Mouse (Mus musculus): ENCODE data around the gene Slc36a1. TPM values are rescaled to one million over a fixed set of nuclear protein-coding genes. Genes with fewer than 3 reads are reported as not detected.

The Slc36a1 gene
- total RNA-seq, 1 experiment from 2014 or later: 6.1 TPM

DNA sequence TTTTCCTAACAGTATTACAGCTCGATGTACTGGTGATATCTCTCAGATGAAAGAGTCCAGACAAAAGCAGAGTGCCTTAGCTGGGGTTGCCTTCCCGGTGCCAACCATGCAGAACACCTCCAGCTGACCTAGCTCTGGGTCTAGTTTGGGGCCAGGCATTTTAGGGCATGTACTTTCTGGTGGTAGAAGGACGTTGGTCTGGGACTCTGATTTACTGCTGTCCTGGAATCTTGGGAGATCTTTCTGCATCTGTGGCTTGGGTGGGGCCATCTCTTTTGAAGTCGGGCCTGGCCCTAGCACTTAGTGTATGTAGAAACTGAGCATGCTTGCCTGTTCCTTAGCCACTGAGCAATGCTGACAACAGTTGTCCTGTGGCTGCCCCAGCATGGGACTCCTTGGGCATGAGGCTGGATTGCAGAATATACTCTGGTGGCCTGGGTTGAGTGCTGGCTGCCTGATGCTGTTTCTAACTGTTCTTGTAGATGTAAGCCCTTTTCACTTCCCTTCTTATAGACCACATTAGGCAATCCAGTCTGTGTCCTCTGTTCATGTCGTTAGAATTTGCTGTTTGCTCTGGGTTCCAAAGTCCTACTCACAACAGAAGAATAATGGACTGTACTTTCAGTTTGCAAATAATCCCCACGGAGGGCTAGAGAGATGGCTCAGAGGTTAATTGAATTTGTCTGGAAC, 4.0 kb downstream of the Slc36a1 start:
- ATAC-seq (replicated peaks; ENCODE audit: low read depth, poor library complexity, severe bottlenecking): peak; percentile 55

DNA sequence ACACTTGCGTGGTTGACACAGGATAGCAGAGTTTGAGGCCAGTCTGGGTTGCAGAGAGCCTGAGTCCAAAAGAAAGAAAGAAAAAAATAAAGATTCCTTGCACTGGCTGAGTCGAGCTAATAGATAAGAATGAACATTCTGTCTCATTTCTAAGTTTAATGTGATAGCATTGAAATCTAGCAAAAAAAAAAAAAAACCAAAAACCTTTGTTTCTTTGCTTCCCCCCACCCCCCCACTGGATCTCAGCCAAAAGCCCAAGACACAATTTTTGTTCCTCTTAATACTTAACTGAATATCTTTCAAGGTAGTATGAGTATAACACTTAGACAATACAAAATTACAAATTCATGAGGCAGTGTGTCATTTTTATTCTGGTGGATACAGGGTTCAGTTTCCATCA, 4.9 kb downstream of the Slc36a1 start:
- ATAC-seq (replicated peaks; ENCODE audit: low read depth, poor library complexity, severe bottlenecking): no peak

DNA sequence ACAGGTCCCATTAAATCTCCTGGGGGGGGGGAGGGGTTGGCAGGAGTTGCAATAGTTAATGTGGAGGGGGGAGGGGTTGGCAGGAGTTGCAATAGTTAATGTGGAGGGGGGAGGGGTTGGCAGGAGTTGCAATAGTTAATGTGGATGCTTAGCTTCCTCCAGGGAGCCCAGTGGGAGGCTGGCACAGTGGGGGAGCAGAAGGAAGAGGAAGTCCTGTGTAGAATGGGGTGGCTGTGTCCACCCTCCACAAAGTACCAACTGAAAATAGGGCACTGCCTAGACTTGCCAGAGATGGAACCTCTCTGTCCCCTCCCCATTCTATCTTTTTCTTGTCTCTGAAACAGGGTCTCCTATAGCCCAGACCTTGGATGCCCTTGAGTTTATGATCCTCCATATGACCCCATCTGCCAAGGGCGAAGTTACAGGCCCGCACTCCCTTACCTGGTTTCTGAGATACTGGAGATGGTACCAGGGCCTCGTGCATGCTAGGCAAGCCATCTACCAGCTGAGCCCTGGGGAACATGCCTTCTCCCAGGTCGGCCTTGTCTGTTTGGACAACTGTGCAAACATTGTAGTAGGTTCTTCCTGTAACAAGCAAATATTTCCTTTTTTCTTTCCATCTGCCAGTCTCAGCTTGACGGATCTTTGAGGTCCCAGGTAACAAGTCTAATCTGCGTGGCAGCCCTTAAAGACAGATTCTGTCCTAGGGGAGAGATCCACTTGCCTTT, 5.6 kb downstream of the Slc36a1 start:
- ATAC-seq (replicated peaks; ENCODE audit: low read depth, poor library complexity, severe bottlenecking): peak; percentile 64

DNA sequence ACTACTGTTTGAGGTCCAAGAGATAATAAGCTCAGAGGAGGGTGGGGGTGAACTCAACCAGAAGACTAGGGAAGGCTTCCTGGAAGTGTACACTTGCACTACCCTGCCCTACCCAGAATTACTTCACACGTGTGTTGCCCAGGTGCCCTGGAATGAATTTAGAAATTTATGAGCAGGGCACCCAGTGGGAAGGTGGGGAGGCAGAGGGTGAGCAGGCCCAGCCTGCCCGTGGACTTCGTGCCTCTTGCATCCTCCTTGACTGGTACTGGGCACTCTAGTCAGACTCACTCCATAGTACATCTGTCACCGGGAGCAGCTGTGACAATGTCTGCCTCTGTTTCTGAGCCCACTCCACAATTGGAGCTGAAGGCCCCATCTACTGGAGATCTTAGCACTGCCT, 9.4 kb downstream of the Slc36a1 start:
- no peak for ATAC-seq (replicated peaks; ENCODE audit: low read depth, poor library complexity, severe bottlenecking)

DNA sequence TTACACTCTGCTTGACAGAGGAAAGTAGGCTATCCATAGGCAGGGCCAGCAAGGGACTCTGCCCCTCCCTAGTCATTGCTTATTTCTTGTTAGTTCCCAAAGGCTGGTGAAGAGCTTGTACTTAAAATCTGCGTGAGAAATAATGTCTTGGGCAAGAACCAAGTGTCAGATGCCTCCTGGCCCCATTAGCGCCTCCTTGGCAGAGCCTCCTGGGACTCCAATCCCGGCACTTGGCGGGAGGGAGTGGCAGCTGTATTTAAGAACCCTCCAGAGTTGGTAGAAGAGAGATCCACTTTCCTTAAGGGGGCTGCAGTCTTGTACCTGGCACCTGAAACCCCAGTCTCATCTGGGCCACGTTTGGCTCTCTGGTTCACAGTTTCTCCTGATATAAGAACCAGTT, 10.0 kb downstream of the Slc36a1 start:
- ATAC-seq (replicated peaks; ENCODE audit: low read depth, poor library complexity, severe bottlenecking): no peak

DNA sequence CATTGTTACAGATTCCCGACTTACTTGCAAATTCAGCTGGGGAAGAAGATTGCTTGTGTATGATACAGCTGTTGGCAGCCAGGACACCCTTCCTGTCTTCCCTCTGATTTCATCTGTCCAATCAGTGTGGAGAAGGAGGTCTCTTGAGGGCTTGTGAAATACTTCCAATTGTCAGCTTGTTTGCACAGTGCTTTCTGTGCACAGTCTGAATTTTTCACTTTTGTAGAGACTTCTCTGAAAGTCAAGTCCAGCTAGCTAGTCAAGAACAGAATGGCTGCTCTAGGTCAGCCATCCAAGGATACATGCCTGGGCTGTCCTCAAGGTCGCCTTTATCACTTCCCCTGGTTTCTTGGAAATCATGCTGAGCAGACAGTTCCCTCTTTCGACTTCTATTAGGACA, 10.8 kb downstream of the Slc36a1 start:
- ATAC-seq (replicated peaks; ENCODE audit: low read depth, poor library complexity, severe bottlenecking): no peak

DNA sequence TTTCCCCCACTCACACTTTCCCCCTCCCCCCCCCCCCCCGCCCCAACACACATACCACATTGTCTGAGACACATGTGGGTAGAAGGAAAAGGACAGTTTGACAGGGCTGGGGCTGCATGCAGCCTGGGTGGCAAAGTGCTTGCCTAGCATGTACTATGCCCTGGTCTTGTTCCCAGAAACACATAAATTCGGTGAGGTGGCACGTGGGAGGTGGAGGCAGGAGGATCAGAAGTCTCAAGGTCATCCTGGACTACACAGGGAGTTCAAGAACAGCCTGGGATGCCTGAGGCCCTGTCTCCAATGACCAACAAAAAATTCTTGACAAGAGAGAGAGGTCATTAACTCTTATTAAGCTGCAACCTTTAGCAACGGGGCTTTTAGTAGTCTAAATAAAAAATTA, 11.9 kb downstream of the Slc36a1 start:
- ATAC-seq (replicated peaks; ENCODE audit: low read depth, poor library complexity, severe bottlenecking): no peak

GRCm38 (mm10) chr11:55216830-55217229, 12.7 kb downstream of the Slc36a1 start:
- no peak for ATAC-seq (replicated peaks; ENCODE audit: low read depth, poor library complexity, severe bottlenecking)

- ATAC-seq (replicated peaks; ENCODE audit: low read depth, poor library complexity, severe bottlenecking): no peak
These were observed 13.3 kb downstream of the Slc36a1 start for GRCm38 (mm10) chr11:55217418-55217817.

GRCm38 (mm10) chr11:55217880-55218279, 13.7 kb downstream of the Slc36a1 start:
- ATAC-seq (replicated peaks; ENCODE audit: low read depth, poor library complexity, severe bottlenecking): no peak

GRCm38 (mm10) chr11:55218473-55218872, 14.3 kb downstream of the Slc36a1 start:
- ATAC-seq (replicated peaks; ENCODE audit: low read depth, poor library complexity, severe bottlenecking): no peak

GRCm38 (mm10) chr11:55221306-55221705, 17.2 kb downstream of the Slc36a1 start:
- no peak for ATAC-seq (replicated peaks; ENCODE audit: low read depth, poor library complexity, severe bottlenecking)

GRCm38 (mm10) chr11:55231034-55231433, 26.9 kb downstream of the Slc36a1 start:
- ATAC-seq (replicated peaks; ENCODE audit: low read depth, poor library complexity, severe bottlenecking): peak; percentile 62

GRCm38 (mm10) chr11:55234288-55234687, 30.1 kb downstream of the Slc36a1 start:
- no peak for ATAC-seq (replicated peaks; ENCODE audit: low read depth, poor library complexity, severe bottlenecking)

- no peak for ATAC-seq (replicated peaks; ENCODE audit: low read depth, poor library complexity, severe bottlenecking)
These were observed 30.6 kb downstream of the Slc36a1 start for GRCm38 (mm10) chr11:55234791-55235190.

DNA sequence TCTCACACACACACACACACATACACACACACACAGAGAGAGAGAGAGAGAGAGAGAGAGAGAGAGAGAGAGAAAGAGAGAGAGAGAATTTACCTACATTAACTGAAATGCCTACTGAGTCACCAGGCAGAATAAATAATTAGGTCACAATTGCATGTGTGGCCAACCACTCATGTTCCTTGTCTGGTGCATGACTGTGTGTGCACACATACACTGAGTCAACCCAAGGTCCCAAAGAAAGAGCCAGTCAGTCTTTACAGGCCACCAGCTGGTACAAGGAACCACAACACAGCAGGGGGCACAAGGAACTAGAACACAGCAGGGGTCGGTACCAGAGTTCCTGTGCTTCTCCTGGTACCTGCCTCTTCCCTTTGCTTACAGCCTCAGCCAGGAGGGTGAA, 32.7 kb downstream of the Slc36a1 start:
- ATAC-seq (replicated peaks; ENCODE audit: low read depth, poor library complexity, severe bottlenecking): no peak

DNA sequence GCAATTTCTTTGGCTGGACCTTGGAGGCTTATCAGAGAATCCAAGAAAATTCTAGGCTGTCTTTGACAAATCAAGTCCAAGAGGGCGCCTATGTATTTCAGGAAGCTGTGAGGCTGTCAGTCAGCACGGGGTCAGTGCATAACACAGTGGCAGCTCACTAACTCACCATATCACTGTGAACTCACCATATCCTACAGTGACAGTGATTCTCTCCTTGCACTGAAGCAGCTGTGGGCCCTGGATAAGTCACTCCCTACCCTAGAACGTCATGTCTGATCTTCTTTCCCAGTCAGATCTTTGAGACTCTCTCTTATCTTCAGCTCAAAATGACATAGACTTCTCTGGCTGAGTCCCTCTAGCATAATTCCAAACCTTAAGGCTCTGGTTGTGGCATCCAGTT, 35.3 kb downstream of the Slc36a1 start:
- ATAC-seq (replicated peaks; ENCODE audit: low read depth, poor library complexity, severe bottlenecking): 0 out of 2 replicates have a peak, but pooled peaks have one; percentile 32

- ATAC-seq (replicated peaks; ENCODE audit: low read depth, poor library complexity, severe bottlenecking): peak; percentile 96
These were observed 36.4 kb downstream of the Slc36a1 start for GRCm38 (mm10) chr11:55240556-55240955.

DNA sequence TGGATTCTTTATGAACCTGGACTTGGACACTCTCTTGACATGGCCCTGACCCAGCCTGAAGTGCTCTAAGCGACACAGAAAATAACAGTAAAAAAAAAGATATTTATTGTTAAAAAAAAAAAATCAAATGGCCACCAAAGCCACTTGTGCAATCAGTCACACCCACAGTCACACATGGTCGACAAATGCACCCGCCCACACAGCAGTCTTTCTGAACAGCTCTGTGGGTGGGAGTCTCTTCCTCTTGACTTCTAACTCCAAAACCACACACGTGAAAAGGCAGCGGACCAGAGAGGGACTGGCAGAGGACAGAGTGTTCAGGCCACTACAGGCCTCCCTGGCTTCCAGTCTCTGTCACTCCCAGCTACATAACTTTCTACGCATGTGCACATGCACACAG, 46.4 kb downstream of the Slc36a1 start:
- peak; percentile 71 for ATAC-seq (replicated peaks; ENCODE audit: low read depth, poor library complexity, severe bottlenecking)

DNA sequence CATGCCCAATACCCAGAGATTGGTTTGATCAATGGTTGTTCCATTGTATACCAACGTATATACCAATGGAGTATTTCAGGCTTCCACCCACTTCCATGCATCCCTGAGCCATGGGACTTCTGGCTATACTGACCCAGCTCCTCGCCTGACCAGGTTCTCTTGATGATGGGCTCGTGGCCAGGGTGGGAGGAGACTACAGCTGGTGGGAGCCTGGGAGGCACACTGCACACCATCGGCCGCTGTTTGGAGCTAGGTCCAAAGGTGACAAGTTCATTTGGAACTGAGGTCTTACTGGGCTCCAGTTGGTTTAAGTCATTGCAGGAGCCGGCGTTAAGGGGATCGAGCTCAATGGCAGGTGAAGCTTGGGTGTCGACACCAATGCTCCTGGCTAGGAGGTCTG, 49.2 kb downstream of the Slc36a1 start:
- ATAC-seq (replicated peaks; ENCODE audit: low read depth, poor library complexity, severe bottlenecking): no peak

DNA sequence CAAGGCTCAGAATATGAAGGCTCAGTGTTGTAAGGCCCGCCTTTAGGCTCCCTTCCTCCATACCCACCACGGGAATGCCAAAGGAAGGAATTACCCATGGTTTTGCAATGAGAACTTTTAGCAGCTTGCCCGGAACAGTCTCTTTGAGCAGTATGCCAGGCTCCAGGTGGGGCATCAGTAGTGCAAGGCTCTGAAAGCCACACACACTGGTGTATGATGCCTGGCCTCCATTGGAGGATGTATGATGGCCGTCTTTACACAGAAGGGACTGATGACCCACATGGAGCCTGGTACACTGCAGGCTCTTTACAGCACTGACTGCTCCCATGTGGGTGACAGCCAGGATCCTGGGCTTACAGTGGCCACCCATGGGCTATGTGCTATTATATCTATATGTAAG, 57.0 kb downstream of the Slc36a1 start:
- ATAC-seq (replicated peaks; ENCODE audit: low read depth, poor library complexity, severe bottlenecking): no peak

DNA sequence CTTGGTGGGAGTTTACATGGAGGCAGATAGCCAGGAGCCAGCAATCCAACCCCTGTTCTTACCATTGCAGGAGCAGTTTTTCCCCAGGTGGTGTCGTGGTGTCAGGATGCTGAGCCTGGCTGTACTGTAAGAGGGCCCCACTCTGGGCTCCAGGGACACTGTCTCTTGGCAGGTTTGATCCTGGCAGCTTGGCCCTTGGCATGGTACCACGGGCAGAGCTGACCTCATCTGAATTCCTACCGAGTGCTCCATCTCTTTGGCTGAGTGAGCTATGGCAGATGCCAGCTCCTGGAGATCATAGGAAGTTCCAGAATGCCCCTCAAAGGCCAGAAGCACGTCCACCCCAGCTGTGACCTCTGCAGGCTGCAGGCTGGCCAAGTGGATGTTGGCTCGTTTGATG, 57.9 kb downstream of the Slc36a1 start:
- ATAC-seq (replicated peaks; ENCODE audit: low read depth, poor library complexity, severe bottlenecking): no peak
